Mouse (Mus musculus) forebrain, embryonic 15.5 days (tissue): ENCODE results near the gene Srsf2. TPM values are rescaled to one million over a fixed set of nuclear protein-coding genes. Genes with fewer than 3 reads are reported as not detected.
A peak's percentile ranks its signal among the peaks of the same experiment; 100 is the strongest.

Experiments
- ATAC-seq: fragments of 200-750 bp; cut with Nextera tagmentation; replicated peaks from 2 replicates; pipeline ENCODE4 v1.8.0; 2017; ENCODE audit warnings: mild to moderate bottlenecking, moderate TSS enrichment, moderate library complexity
- H3K27ac ChIP-seq: fragments of 300-500 bp; sonication (generic); replicated peaks from 2 replicates; pipeline ENCODE4 v1.5.1; 2015; ENCODE audit warnings: mild to moderate bottlenecking, inconsistent platforms
- H3K27me3 ChIP-seq: fragments of 300-500 bp; sonication (generic); 2 replicates; pipeline ENCODE4 v1.6.1; 2015; ENCODE audit warnings: inconsistent platforms
- H3K36me3 ChIP-seq: fragments of 300-500 bp; sonication (generic); 2 replicates; pipeline ENCODE4 v1.6.1; 2015; ENCODE audit warnings: mild to moderate bottlenecking, inconsistent platforms
- H3K4me1 ChIP-seq: fragments of 300-500 bp; sonication (generic); 2 replicates; pipeline ENCODE4 v1.6.1; 2015; ENCODE audit warnings: inconsistent platforms
- H3K4me2 ChIP-seq: fragments of 300-500 bp; sonication (generic); replicated peaks from 2 replicates; pipeline ENCODE4 v1.6.1; 2015; ENCODE audit warnings: mild to moderate bottlenecking, inconsistent platforms
- H3K4me3 ChIP-seq: fragments of 300-500 bp; sonication (generic); 2 replicates; pipeline ENCODE4 v1.5.1; 2015; ENCODE audit warnings: mild to moderate bottlenecking, inconsistent platforms
- H3K9ac ChIP-seq: fragments of 300-500 bp; sonication (generic); replicated peaks from 2 replicates; pipeline ENCODE4 v1.6.1; 2015; ENCODE audit warnings: mild to moderate bottlenecking, inconsistent platforms
- H3K9me3 ChIP-seq: fragments of 300-500 bp; sonication (generic); 2 replicates; pipeline ENCODE4 v1.6.1; 2016; ENCODE audit warnings: inconsistent platforms
- WGBS: fragments of 180-500 bp; shearing (Covaris S2); methylation state at CpG from one replicate; pipeline ENCODE4 v1.1.7; 2015; ENCODE audit warnings: mixed read lengths; 5-methylcytosine and 5-hydroxymethylcytosine counted together
- polyA plus RNA-seq: library from polyadenylated mRNA; unstranded; fragments of >200 nt; fragmentation: Nextera tagmentation; extraction: Ambion mirVana; gene quantifications from 2 replicates; pipeline ENCODE4 v1.2.1, GENCODE M21; 2015

Gene Srsf2
- polyA plus RNA-seq, 1 experiment from 2014 or later, result 680 TPM

GRCm38 (mm10) chr11:116822215-116822614, 30.7 kb downstream of the Srsf2 start:
- ATAC-seq, result no peak
- peaks cover 9% of the 10 kb centered on the region; the same call in 1 of the 2 replicates for H3K4me1 ChIP-seq

DNA sequence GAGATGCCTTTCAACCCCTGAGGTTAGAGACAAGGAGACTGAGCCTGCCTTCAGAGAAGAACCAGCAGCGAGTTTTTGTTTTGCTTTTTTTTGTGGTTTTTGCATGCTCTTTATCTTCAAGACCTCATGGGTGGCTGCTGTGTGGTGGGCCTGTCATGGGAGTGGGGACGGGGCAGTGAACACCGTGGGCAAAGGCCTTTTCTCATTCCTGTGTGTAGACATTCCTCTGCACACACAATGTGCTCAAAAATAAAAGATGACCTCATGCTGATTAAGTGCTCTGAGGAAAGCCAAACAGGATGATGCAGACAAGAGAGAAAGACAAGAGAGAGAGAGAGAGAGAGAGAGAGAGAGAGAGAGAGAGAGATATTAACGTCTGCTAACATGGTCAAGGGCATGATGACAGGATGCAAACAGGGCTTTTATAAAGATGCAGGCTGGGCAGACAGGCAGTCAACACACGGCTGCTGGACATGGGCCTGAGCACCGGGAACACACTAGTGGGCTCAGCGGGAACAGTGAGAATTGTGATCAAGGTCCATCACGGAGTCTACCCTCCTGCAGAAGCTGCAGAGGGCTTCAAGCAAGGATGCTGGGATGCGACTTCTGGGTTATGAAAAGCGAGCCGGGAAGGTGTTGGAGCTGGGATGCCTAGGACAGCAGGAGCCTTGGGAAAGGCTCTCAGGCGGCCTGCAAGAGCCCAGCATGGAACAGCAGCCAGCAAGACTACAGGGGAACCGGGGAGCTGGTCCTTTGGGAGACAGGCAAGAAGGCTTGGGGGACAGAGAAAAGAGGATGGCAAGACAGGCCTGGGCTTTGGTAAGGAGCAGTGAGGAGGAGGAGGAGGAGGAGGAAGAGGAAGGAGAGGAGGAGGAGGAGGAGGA, 31.6 kb downstream of the Srsf2 start:
- Histone ChIP-seq H3K27ac (no peak overlapping the region), H3K4me2 (no peak overlapping the region), H3K36me3 (no peaks in the 10 kb centered on the region), H3K4me1 (0 out of 2 replicates have a peak, but pooled peaks cover 4% of the 10 kb centered on the region), H3K27me3 (no peaks in the 10 kb centered on the region), H3K9ac (no peak overlapping the region), H3K4me3 (no peak overlapping the region), H3K9me3 (no peaks in the 10 kb centered on the region)
- ATAC-seq, result no peak
- 48% methylated on average over 13 of the region's 13 CpGs for WGBS

More at GRCm38 (mm10) chr11:116822215-116822614, 30.7 kb downstream of the Srsf2 start:
- Histone ChIP-seq H3K36me3 (no peaks in the 10 kb centered on the region), H3K9ac (no peak overlapping the region), H3K27ac (no peak overlapping the region), H3K4me3 (no peak overlapping the region), H3K4me2 (no peak overlapping the region), H3K9me3 (no peaks in the 10 kb centered on the region), H3K27me3 (no peaks in the 10 kb centered on the region)
- 66% methylated on average over 10 of the region's 10 CpGs for WGBS

DNA sequence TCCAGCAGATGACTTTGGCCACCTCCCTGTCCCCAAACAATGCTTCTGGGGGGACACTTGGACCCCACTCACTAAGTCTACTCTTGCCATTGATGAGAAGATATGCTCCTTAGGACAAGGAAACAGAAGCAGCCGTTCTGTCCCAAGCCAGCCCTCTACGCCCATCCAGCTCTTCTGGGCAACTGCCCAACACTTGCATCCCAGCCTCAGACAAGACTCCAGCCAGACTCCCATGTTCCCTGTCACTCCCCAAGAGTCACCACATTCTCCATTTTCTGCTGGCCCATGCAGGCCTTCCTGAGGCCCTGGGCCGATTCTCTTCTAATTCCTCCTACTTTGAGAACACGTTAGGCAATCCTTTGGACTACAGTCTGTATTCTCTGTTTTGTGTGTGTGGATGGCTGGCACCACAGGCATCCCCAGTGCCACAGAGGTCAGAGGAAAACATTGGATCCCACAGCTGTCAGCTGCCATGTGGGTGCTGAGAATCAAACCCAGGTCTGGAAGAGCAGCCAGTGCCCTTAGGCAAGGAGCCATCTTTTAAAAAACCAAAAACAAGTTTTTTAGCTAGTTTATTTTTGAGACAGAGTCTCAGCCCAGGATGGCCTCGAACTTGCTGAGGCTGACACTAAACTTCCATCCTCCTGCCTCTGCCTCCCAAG, 32.8 kb downstream of the Srsf2 start:
- H3K4me3 ChIP-seq, result no peak overlapping the region
- no peak overlapping the region for H3K27ac ChIP-seq
- no peaks in the 10 kb centered on the region for H3K27me3 ChIP-seq
- no peak for ATAC-seq
- WGBS, result 87% methylated on average over 5 of the region's 5 CpGs
- no peaks in the 10 kb centered on the region for H3K9me3 ChIP-seq
- no peak overlapping the region for H3K9ac ChIP-seq
- H3K4me1 ChIP-seq, result peaks cover 7% of the 10 kb centered on the region; the same call in 1 of the 2 replicates
- H3K4me2 ChIP-seq, result no peak overlapping the region
- no peaks in the 10 kb centered on the region for H3K36me3 ChIP-seq

DNA sequence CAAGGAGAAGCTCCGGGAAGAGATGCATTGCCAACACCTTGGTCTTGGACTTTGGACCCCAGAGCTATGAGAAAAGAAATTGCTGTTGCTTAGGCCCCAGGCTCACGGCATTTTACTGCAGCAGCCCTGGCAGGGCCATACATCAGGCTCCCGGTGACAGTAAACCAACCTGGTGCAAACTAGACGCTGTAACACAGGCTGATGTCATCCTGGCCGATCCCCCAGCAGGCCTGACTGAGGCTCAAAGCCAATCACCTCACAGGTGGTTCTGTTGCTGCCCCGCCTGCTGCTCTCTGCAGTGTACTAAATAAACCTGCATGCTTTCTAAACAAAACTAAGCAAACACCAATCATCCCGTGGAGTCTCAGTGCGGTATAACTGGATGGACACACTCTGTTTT, 34.2 kb downstream of the Srsf2 start:
- Histone ChIP-seq H3K36me3 (no peaks in the 10 kb centered on the region), H3K4me3 (no peak overlapping the region), H3K27ac (no peak overlapping the region), H3K27me3 (no peaks in the 10 kb centered on the region), H3K4me1 (peaks cover 20% of the 10 kb centered on the region), H3K4me2 (no peak overlapping the region), H3K9me3 (no peaks in the 10 kb centered on the region), H3K9ac (no peak overlapping the region)
- ATAC-seq, result no peak
- WGBS, result 71% methylated on average over 8 of the region's 8 CpGs

DNA sequence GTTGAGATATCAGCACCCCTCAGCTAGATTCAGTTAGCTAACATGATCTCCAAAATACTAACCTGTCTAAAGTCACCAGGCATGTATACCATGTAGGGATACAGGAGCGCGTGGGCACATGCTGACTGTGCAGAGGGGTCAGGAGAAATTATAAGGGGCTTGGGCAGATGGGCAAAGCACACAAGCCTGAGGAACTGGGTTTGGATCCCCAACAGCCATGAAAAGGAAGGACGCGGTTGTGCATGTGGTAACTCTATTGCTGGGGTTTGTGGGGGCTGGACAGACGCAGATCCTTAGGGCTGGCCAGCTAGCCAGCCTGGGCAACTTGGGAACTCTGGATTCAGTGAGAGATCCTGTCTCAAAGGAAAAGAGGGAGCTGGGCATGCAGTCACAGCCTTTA, 35.3 kb downstream of the Srsf2 start:
- 95% methylated on average over 5 of the region's 5 CpGs for WGBS
- Histone ChIP-seq H3K4me3 (no peak overlapping the region), H3K4me1 (peaks cover 32% of the 10 kb centered on the region), H3K27ac (no peak overlapping the region), H3K36me3 (no peaks in the 10 kb centered on the region), H3K9me3 (no peaks in the 10 kb centered on the region), H3K27me3 (no peaks in the 10 kb centered on the region), H3K4me2 (no peak overlapping the region), H3K9ac (no peak overlapping the region)
- no peak for ATAC-seq

- Histone ChIP-seq H3K4me2 (no peak overlapping the region), H3K9ac (no peak overlapping the region), H3K36me3 (no peaks in the 10 kb centered on the region), H3K4me3 (no peak overlapping the region), H3K4me1 (peaks cover 38% of the 10 kb centered on the region), H3K27me3 (no peaks in the 10 kb centered on the region), H3K27ac (no peak overlapping the region), H3K9me3 (no peaks in the 10 kb centered on the region)
- 94% methylated on average over 5 of the region's 5 CpGs for WGBS
- ATAC-seq, result no peak
Observed at GRCm38 (mm10) chr11:116816769-116817168, 36.1 kb downstream of the Srsf2 start.

- peak overlapping the region; percentile 51 for H3K27ac ChIP-seq
- no peaks in the 10 kb centered on the region for H3K27me3 ChIP-seq
- 28% methylated on average over 7 of the region's 7 CpGs for WGBS
- no peak overlapping the region for H3K9ac ChIP-seq
- H3K4me3 ChIP-seq, result no peak overlapping the region
- peaks cover 50% of the 10 kb centered on the region for H3K4me1 ChIP-seq
- no peak overlapping the region for H3K4me2 ChIP-seq
- ATAC-seq, result no peak
- H3K36me3 ChIP-seq, result no peaks in the 10 kb centered on the region
- no peaks in the 10 kb centered on the region for H3K9me3 ChIP-seq
Observed at GRCm38 (mm10) chr11:116814884-116815415, 37.9 kb downstream of the Srsf2 start.

DNA sequence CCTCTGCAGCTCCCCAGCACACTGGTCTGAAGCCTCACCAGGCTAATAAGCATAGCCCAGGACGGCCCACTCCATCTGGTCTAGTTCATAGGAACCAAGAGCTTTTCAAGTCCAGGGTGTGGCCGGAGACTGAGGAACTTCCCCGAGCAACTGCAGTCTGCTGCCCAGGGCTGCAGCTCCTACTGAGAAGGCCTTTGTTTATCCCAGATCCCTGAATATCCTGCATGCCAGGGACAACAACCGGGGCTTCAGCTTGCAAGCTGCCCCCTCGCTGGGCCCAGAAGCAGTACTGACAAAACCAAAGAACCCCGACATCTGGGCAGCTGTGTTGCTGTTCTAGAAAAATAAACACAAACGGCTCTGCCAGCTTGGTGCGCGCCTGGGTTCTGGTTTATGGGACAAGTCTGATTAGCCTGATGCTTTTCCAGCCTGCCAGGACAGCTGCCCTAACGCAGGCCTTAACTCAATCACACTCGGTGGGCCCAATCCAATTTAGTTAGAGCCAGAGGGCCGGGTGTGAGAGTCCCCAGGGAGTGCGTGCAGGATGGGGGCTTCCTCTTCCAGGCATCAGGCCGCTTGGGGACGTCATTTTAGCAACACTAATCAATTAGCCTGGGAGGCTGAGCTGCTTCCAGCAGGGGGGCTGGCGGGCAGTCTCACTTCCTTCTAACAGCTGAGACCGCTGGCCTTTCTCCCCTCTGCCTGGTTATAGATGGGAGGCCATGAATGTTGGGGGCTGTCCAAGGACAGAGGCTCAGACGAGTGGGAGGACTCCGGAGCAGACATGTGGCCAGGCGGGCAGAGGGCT, 38.6 kb downstream of the Srsf2 start:
- peak overlapping the region; percentile 51 for H3K27ac ChIP-seq
- 6% methylated on average over 20 of the region's 20 CpGs for WGBS
- no peak for ATAC-seq

DNA sequence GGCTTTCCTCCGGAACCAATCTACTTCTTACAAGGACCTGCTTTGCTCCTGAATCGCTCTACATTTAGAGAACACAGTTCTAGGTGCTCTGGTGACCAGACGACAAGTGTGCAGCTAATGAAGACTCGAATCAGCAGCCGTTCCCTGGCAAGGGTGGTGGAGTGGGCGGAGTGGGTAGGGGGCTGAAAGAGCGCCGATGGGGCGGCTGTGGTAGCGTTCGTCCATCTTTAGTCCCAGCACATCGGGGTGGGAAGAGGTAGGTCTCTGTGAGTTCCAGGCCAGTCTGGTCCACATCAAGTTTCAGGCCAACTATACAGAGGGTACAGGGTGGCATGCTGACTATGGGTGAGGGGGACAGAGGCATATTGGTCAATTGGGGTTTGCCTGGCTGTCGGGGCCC, 39.3 kb downstream of the Srsf2 start:
- peaks cover 50% of the 10 kb centered on the region for H3K4me1 ChIP-seq
- no peak overlapping the region; the same call in 1 of the 2 replicates for H3K9ac ChIP-seq
- H3K4me3 ChIP-seq, result no peak overlapping the region
- no peak overlapping the region for H3K4me2 ChIP-seq
- 67% methylated on average over 13 of the region's 13 CpGs for WGBS
- H3K27me3 ChIP-seq, result no peaks in the 10 kb centered on the region
- H3K9me3 ChIP-seq, result no peaks in the 10 kb centered on the region
- H3K36me3 ChIP-seq, result no peaks in the 10 kb centered on the region
- ATAC-seq, result no peak
- peak overlapping the region; percentile 51 for H3K27ac ChIP-seq

More for the DNA sequence above, 38.6 kb downstream of the Srsf2 start:
- Histone ChIP-seq H3K36me3 (no peaks in the 10 kb centered on the region), H3K9me3 (no peaks in the 10 kb centered on the region), H3K4me3 (no peak overlapping the region), H3K4me1 (peaks cover 50% of the 10 kb centered on the region), H3K4me2 (no peak overlapping the region), H3K27me3 (no peaks in the 10 kb centered on the region), H3K9ac (no peak overlapping the region; the same call in 1 of the 2 replicates)

GRCm38 (mm10) chr11:116812793-116813529, 39.9 kb downstream of the Srsf2 start:
- 42% methylated on average over 21 of the region's 21 CpGs for WGBS
- Histone ChIP-seq H3K27me3 (no peaks in the 10 kb centered on the region), H3K9me3 (no peaks in the 10 kb centered on the region), H3K4me3 (no peak overlapping the region), H3K27ac (peak overlapping the region; percentile 51; the same call in 1 of the 2 replicates), H3K4me2 (no peak overlapping the region), H3K9ac (no peak overlapping the region), H3K36me3 (no peaks in the 10 kb centered on the region), H3K4me1 (peaks cover 57% of the 10 kb centered on the region)
- ATAC-seq, result no peak
